Mouse (Mus musculus): Measurements from ENCODE around the gene Nrp2.

GRCm38 (mm10) chr1:62701065-62701921, 1.8 kb upstream of the Nrp2 start:
- peak; percentile 61; the same call in 1 of the 2 replicates for TF ChIP-seq CTCF (IDR thresholded peaks at IDR 0.05; ENCODE audit: borderline replicate concordance, insufficient read depth, low read depth, low read length)
- no peak for TF ChIP-seq POLR2A (IDR thresholded peaks at IDR 0.05; ENCODE audit: borderline replicate concordance, insufficient read depth, low read length)

Measured in cerebellum, adult 2 months (tissue).